Comparison of ENCODE assay signal across 7 mouse cellular contexts in the genomic region with DNA sequence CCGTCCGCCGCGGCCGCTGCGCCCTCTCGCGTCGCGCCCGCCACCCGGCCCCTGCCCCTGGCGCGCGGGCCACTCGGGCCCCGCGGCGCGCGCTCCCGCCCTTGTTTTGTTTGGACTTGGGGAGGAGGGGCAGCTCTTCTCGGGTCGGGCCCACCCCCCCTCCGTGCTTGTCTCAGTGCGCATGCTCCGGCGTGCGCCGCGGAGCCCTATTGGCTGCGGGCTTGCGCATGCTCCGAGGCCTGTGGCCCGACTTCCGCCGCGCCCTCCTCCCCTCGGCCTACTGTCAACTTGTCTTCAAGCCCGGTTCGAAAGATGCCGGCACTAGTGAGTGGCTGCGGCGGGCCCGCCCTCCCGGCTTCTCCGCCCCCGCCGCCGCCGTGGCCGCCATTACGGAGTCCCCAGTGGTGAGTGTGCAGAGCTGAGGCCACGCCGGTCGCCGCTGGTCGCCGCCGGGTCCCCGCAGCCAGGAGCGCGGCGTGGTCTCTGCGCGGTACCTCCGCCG. TPM values are rescaled to one million over a fixed set of nuclear protein-coding genes. Genes with fewer than 3 reads are reported as not detected.
DNase-seq lines count a peak whose midpoint lies in the region; ATAC-seq lines count a peak whose summit lies in the region.

No protein-coding gene starts in this region.

- H3K36me3 ChIP-seq in intestine, embryonic 16.5 days (ENCODE audit: control insufficient read depth, insufficient read depth, low read length) = no peaks in the 10 kb centered on the region
- no peaks in the 10 kb centered on the region for H3K36me3 ChIP-seq in midbrain, embryonic 11.5 days (ENCODE audit: control insufficient read depth, insufficient read depth, low read length)

- peak; percentile 97 for DNase-seq in adrenal gland, adult 8-10 months
- DNase-seq in embryo, embryonic 9.5 days (ENCODE audit: extremely low spot score) = peak; percentile 98
- DNase-seq in gastrocnemius, postnatal 4 days (ENCODE audit: low spot score in 2 of 2) = peak; percentile 98
- peak; percentile 97 to 98 for DNase-seq in left cerebral cortex, postnatal 36 days (ENCODE audit: low spot score in 2 of 2)
- peak; percentile 100 for DNase-seq in midbrain, embryonic 11.5 days (ENCODE audit: low spot score, missing footprints)
- peak; percentile 99 for DNase-seq in skeletal muscle tissue, adult 2 months (ENCODE audit: low read depth, low spot score)

- peak; percentile 98 for ATAC-seq in intestine, embryonic 16.5 days
- ATAC-seq in midbrain, embryonic 11.5 days (ENCODE audit: low FRiP score) = peak; percentile 96

- intact Hi-C loops in left cerebral cortex, postnatal 36 days (cut with DNase I) = no loop called here

- H3K27me3 ChIP-seq in intestine, embryonic 16.5 days (replicated peaks; ENCODE audit: control insufficient read depth, insufficient read depth, low read length) = no peaks in the 10 kb centered on the region
- H3K27me3 ChIP-seq in midbrain, embryonic 11.5 days (ENCODE audit: control insufficient read depth, insufficient read depth, low read length) = no peaks in the 10 kb centered on the region

- H3K9ac ChIP-seq in intestine, embryonic 16.5 days (ENCODE audit: low read depth, low read length) = peak overlapping the region; percentile 95
- peak overlapping the region; percentile 97 for H3K9ac ChIP-seq in midbrain, embryonic 11.5 days (ENCODE audit: low read length)

- peak overlapping the region; percentile 90 for H3K4me3 ChIP-seq in intestine, embryonic 16.5 days (ENCODE audit: low read length)
- peak overlapping the region; percentile 99 for H3K4me3 ChIP-seq in midbrain, embryonic 11.5 days (ENCODE audit: low read depth, low read length)

- peak overlapping the region; percentile 73 for H3K4me2 ChIP-seq in intestine, embryonic 16.5 days (ENCODE audit: low read depth, low read length)
- H3K4me2 ChIP-seq in midbrain, embryonic 11.5 days = peak overlapping the region; percentile 67

- WGBS in intestine, embryonic 16.5 days = under 1% methylated on average over 55 of the region's 68 CpGs
- WGBS in midbrain, embryonic 11.5 days = under 1% methylated on average over 41 of the region's 68 CpGs

- H3K9me3 ChIP-seq in intestine, embryonic 16.5 days (ENCODE audit: control insufficient read depth, low read length) = no peaks in the 10 kb centered on the region
- no peaks in the 10 kb centered on the region for H3K9me3 ChIP-seq in midbrain, embryonic 11.5 days (ENCODE audit: control insufficient read depth, low read length)

- peak overlapping the region; percentile 99 for H3K27ac ChIP-seq in intestine, embryonic 16.5 days (ENCODE audit: low read length)
- H3K27ac ChIP-seq in midbrain, embryonic 11.5 days (ENCODE audit: low read depth, low read length) = peak overlapping the region; percentile 99

- H3K4me1 ChIP-seq in intestine, embryonic 16.5 days (ENCODE audit: control insufficient read depth, insufficient read depth, low read length) = peaks cover 24% of the 10 kb centered on the region
- peaks cover 9% of the 10 kb centered on the region for H3K4me1 ChIP-seq in midbrain, embryonic 11.5 days (ENCODE audit: control insufficient read depth, insufficient read depth, low read length)

RNA-seq across cellular contexts. Expression of gene Hp1bp3, which starts 0.8 kb away (rescaled TPM):
- 100 to 1,000 TPM; 228 to 267 (median 252) TPM for total RNA-seq in adrenal gland, adult 8-10 months (2022)
- 100 to 1,000 TPM; 102 to 108 TPM for total RNA-seq in gastrocnemius, postnatal 4 days (2021)
- 108 and 113 TPM in 2 replicates for polyA plus RNA-seq in intestine, embryonic 16.5 days (2015; fragmentation: Nextera tagmentation; extraction: Ambion mirVana)
- total RNA-seq in left cerebral cortex, postnatal 36 days (2021) = 100 to 1,000 TPM; 178 to 184 TPM
- 182 and 198 TPM in 2 replicates for polyA plus RNA-seq in midbrain, embryonic 11.5 days (2014; fragmentation: Nextera tagmentation; extraction: Ambion mirVana)

RNA-seq across cellular contexts. Expression of gene Sh2d5, which starts 33.3 kb away (rescaled TPM):
- total RNA-seq in adrenal gland, adult 8-10 months (2022) = 1 to 10 TPM; 2.5 to 4.7 (median 3.4) TPM
- under 1 TPM in 1 of 2 experiments, not detected in 1; 0.39 TPM for total RNA-seq in gastrocnemius, postnatal 4 days (2021)
- polyA plus RNA-seq in intestine, embryonic 16.5 days (2015; fragmentation: Nextera tagmentation; extraction: Ambion mirVana) = 0.50 and 0.54 TPM in 2 replicates
- 10 to 100 TPM; 66.7 to 74.0 TPM for total RNA-seq in left cerebral cortex, postnatal 36 days (2021)
- polyA plus RNA-seq in midbrain, embryonic 11.5 days (2014; fragmentation: Nextera tagmentation; extraction: Ambion mirVana) = 0.94 TPM in 2 replicates

RNA-seq across cellular contexts. Expression of gene Kif17, which starts 33.3 kb away (rescaled TPM):
- total RNA-seq in adrenal gland, adult 8-10 months (2022) = 1 to 10 TPM; 3.1 to 6.3 (median 4.0) TPM
- under 1 TPM; 0.34 TPM for total RNA-seq in gastrocnemius, postnatal 4 days (2021)
- 1.0 and 1.3 TPM in 2 replicates for polyA plus RNA-seq in intestine, embryonic 16.5 days (2015; fragmentation: Nextera tagmentation; extraction: Ambion mirVana)
- 10 to 100 TPM; 24.5 to 29.4 TPM for total RNA-seq in left cerebral cortex, postnatal 36 days (2021)
- polyA plus RNA-seq in midbrain, embryonic 11.5 days (2014; fragmentation: Nextera tagmentation; extraction: Ambion mirVana) = 0.44 and 0.48 TPM in 2 replicates

Comparison
In these comparisons a context has a peak if more than half of its experiments do, and no peak if none do; other contexts are left out.
1. Peak in every context shown above with its lines: DNase-seq, ATAC-seq, H3K4me3 ChIP-seq and H3K27ac ChIP-seq.
2. RNA of gene Sh2d5, which starts 33.3 kb away (total RNA-seq): 66.7 to 74.0 TPM in left cerebral cortex, postnatal 36 days; 2.5 to 4.7 TPM in adrenal gland, adult 8-10 months and 0.39 TPM in gastrocnemius, postnatal 4 days; every median in the first group is over 10 times any median in the second.